Mouse (Mus musculus) ovary, adult 18-20 months (tissue): ENCODE data around the gene Adgra3.

Experiments used
- DNase-seq: peaks from one replicate; pipeline ENCODE4 v3.0.0; 2022; ENCODE audit warnings: low spot score, mixed read lengths

The Adgra3 gene

DNA sequence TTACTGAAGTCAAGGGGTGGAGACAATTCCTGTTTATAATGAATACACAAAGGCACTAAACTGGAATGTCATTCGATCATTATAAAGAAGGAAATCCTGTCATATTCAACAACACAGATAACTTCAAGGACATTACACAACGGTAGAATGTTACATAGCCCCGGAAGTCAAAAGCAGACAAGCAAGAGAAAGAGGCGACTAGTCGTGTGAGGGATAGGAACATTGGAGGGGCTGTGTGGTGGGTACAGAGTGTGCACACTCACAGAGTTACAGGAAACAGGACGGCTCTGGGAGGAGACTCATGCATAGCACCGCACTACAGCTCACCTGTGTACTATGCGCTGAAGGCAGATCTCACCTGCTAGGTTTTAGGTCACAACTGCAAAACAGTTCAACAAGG is 89.1 kb downstream of the Adgra3 start:
- no peak for DNase-seq

- peak; percentile 22 for DNase-seq
Measured at GRCm38 (mm10) chr5:49967726-49968125, 91.1 kb downstream of the Adgra3 start.

- no peak for DNase-seq
Measured at GRCm38 (mm10) chr5:49965810-49966209, 93.0 kb downstream of the Adgra3 start.

DNA sequence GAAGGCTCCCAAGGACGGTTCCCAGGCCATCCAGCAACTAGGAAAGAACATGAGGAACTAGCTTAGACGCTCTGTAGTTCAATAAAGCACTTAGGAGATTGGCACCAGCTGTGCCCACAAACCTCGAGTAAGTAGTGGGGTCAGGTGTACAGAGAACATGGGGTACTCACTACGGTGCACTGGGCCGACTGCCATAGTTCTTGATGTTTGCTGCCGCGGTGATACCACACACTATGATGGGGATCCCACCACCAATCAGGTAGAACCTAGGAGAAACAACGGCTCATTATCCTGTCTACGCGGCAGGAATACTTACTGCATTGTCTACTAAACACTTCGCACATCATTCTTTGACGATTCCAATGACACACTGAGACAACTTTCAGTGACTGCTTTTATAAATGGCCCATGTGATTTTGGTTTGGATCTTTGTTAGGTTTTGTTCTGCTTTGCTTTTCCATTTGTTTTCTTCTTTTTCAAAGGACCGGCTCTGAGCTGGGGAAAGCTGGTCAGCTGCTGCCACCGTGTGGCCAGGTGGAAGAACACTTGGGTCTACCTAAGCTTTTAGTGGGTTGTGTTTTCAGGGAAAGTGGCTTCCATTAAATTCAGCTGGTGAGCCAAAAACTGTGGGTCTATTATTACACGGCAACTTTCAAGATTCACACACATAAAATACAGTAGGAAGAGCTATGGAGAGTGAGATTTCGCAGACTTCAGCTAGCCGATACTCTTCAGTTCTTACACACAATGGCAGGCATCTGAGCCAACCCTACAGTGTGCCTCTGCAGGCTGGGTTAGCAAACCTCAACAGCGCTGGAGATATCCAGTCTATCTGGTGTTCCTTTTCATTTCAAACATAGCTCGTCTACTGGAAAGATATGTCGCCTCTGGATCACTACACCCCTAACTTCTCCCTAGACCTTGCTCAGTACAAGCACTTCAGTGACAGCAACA is 97.1 kb downstream of the Adgra3 start:
- no peak for DNase-seq

DNA sequence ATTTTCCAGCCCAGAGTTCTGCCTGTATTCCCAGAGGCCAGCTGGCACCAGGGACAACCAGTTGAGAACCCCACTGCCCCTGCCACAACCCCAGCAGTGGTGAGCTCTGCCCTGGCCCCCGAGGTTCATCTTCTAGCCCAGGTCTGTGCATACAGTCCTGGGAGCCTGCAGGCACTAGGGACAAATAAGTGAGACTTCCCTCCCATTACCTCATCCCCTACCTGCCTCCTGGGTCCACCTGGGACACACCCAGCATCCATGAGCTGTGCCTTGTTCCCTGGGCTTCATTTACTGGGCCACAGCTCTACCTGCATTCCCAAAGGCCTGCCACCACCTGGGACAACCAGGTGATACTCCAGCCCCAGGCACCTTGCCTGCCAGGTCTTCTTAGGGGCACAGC is 122.5 kb downstream of the Adgra3 start:
- DNase-seq, result no peak

- DNase-seq, result no peak
Measured at GRCm38 (mm10) chr5:49924712-49925111, 134.1 kb downstream of the Adgra3 start.

DNA sequence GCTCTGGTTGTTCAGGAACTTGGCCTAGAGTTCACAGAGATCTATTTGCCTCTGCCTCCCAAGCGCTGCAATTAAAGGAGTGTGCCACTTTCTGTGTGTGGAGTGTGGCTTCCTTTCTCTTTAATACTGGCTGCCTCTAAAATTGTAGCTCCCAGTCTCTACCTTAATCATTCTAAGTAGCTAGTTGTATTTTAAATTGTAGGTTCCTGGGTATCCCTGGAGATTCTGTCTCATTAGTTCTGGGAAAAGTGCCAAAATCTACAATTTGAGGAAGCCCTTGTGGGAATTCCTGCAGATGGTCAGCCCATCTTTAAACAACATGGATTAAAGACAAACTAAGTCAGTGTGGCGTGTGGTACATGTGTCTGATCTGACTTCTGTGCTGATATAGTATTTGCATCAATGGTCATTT is 143.1 kb downstream of the Adgra3 start:
- no peak for DNase-seq
